Mouse (Mus musculus) neural tube, embryonic 13.5 days (tissue): ENCODE measurements around the gene Slit3. TPM values are rescaled to one million over a fixed set of nuclear protein-coding genes. Genes with fewer than 3 reads are reported as not detected.

Experiments
- ATAC-seq: fragments of 200-750 bp; cut with Nextera tagmentation; 2 replicates; pipeline ENCODE4 v1.8.0; 2017; ENCODE audit warnings: low read depth, mild to moderate bottlenecking, moderate TSS enrichment, moderate library complexity
- H3K27ac ChIP-seq: fragments of 300-500 bp; sonication (generic); replicated peaks from 2 replicates; pipeline ENCODE4 v1.5.1; 2015; ENCODE audit warnings: moderate library complexity, mild to moderate bottlenecking, inconsistent platforms
- H3K27me3 ChIP-seq: fragments of 300-500 bp; sonication (generic); 2 replicates; pipeline ENCODE4 v1.6.1; 2015; ENCODE audit warnings: mild to moderate bottlenecking, inconsistent platforms
- H3K36me3 ChIP-seq: fragments of 300-500 bp; sonication (generic); 2 replicates; pipeline ENCODE4 v1.6.1; 2015; ENCODE audit warnings: mild to moderate bottlenecking, inconsistent platforms
- H3K4me1 ChIP-seq: fragments of 300-500 bp; sonication (generic); replicated peaks from 2 replicates; pipeline ENCODE4 v1.6.1; 2015; ENCODE audit warnings: inconsistent platforms
- H3K4me2 ChIP-seq: fragments of 300-500 bp; sonication (generic); 2 replicates; pipeline ENCODE4 v1.6.1; 2015; ENCODE audit warnings: inconsistent platforms, mild to moderate bottlenecking, moderate library complexity
- H3K4me3 ChIP-seq: fragments of 300-500 bp; sonication (generic); 2 replicates; pipeline ENCODE4 v1.5.1; 2015; ENCODE audit warnings: mild to moderate bottlenecking, inconsistent platforms
- H3K9ac ChIP-seq: fragments of 300-500 bp; sonication (generic); 2 replicates; pipeline ENCODE4 v1.6.1; 2015; ENCODE audit warnings: moderate library complexity, mild to moderate bottlenecking, inconsistent platforms
- H3K9me3 ChIP-seq: fragments of 300-500 bp; sonication (generic); 2 replicates; pipeline ENCODE4 v1.6.1; 2016; ENCODE audit warnings: inconsistent platforms
- WGBS: fragments of 180-500 bp; shearing (Covaris S2); methylation state at CpG from one replicate; pipeline ENCODE4 v1.1.7; 2015; 5-methylcytosine and 5-hydroxymethylcytosine counted together
- polyA plus RNA-seq: library from polyadenylated mRNA; unstranded; fragments of >200 nt; fragmentation: Nextera tagmentation; extraction: Ambion mirVana; gene quantifications from 2 replicates; pipeline ENCODE4 v1.2.1, GENCODE M21; 2015

Gene Slit3
- polyA plus RNA-seq, 1 experiment from 2014 or later: 31.2 TPM

DNA sequence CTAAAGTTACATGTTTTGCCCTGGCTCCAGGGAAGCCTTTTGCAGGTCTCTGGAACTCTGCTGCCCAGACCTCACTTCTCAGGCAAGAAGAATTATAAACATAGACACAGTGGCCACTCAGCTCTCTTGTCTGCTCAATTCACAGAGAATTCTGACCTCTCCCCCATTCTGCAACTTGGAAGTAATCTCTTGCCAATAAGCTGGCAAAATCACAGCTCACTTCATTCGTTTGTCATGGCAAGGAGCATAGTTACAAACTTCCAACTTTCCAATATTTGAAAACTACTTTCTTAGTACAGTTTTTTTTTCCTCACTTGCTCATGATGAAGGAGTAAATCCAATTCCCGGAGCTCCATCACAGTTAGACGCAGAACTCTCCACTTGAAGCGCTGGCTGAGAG is 11.2 kb upstream of the Slit3 start:
- Histone ChIP-seq H3K27ac (no peak overlapping the region), H3K4me3 (no peak overlapping the region), H3K9me3 (no peaks in the 10 kb centered on the region), H3K9ac (no peak overlapping the region), H3K27me3 (no peaks in the 10 kb centered on the region), H3K4me1 (no peaks in the 10 kb centered on the region), H3K36me3 (no peaks in the 10 kb centered on the region), H3K4me2 (no peak overlapping the region)
- 82% methylated on average over 4 of the region's 4 CpGs for WGBS
- ATAC-seq: no peak

DNA sequence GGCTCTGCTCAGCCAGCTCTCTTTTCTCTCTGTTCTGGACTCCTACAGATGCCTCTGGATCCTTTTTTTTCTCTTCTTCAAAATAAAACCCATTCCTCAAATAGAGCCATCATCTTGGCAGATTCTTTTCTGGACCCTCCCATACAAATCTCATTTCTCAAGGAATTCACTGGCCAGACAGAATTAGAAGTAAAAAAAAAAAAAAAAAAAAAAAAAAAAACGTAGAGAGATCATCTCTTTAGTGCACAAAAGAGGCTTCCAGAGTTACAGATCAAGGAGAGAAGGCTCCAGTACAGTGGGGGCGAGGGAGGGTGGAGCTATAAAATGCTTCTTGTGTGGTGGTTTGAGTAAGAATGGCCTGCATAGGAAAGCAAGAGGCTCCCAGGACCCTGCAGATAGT is 10.2 kb upstream of the Slit3 start:
- Histone ChIP-seq H3K27me3 (0 out of 2 replicates have a peak, but pooled peaks cover 5% of the 10 kb centered on the region), H3K9me3 (no peaks in the 10 kb centered on the region), H3K27ac (no peak overlapping the region), H3K4me1 (no peaks in the 10 kb centered on the region), H3K4me3 (no peak overlapping the region), H3K36me3 (no peaks in the 10 kb centered on the region), H3K9ac (no peak overlapping the region), H3K4me2 (no peak overlapping the region)
- ATAC-seq: no peak
- 62% methylated on average over 1 of the region's 2 CpGs for WGBS

DNA sequence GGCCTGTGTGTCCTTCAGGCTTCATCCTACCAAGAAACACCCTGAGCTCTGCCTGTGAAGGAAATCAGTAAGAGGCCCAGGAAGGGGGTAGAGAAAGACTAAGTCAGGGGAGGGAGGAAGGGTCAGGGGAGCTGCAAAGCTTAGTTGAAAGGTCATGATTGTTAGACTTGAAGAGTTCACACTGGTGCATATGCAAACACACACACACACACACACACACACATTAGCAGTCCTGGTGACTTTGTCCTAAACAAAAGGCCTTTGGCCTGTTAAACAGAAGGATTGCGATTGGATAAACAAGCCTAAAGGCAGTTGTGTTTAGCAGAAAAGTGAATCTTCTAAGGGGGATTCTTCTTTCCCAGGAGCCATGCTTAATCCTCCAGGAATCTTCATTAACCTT is 7.7 kb upstream of the Slit3 start:
- no peaks in the 10 kb centered on the region for H3K36me3 ChIP-seq
- H3K9me3 ChIP-seq: no peaks in the 10 kb centered on the region
- 50% methylated on average over 1 of the region's 1 CpGs for WGBS
- no peak overlapping the region for H3K4me2 ChIP-seq
- H3K27me3 ChIP-seq: peaks cover 17% of the 10 kb centered on the region
- ATAC-seq: no peak
- no peak overlapping the region for H3K27ac ChIP-seq
- no peak overlapping the region for H3K9ac ChIP-seq
- H3K4me3 ChIP-seq: no peak overlapping the region
- H3K4me1 ChIP-seq: no peaks in the 10 kb centered on the region

DNA sequence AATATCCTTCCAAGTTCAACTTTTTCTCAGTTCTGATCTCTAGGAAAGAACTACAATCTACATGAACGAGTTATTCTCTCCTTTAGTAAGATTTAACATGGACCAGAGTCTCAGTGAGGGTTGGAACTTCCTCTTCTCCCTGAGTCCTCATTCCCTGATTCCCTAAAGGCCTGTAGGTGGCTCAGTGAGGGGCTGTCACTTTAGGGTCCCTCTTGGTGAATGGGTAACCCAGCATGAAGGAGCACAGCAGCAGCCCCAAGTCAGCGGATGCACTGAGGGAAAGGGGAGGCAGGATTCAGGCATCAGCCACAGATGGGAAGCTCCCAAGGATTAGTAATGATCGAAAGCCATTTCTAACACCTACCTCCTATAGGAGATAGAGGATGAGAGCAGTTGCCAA is 4.6 kb upstream of the Slit3 start:
- Histone ChIP-seq H3K4me2 (no peak overlapping the region), H3K36me3 (no peaks in the 10 kb centered on the region), H3K27ac (no peak overlapping the region), H3K4me3 (no peak overlapping the region), H3K4me1 (peaks cover 8% of the 10 kb centered on the region), H3K9me3 (no peaks in the 10 kb centered on the region), H3K27me3 (peaks cover 46% of the 10 kb centered on the region), H3K9ac (no peak overlapping the region)
- WGBS: 83% methylated on average over 3 of the region's 3 CpGs
- no peak for ATAC-seq

DNA sequence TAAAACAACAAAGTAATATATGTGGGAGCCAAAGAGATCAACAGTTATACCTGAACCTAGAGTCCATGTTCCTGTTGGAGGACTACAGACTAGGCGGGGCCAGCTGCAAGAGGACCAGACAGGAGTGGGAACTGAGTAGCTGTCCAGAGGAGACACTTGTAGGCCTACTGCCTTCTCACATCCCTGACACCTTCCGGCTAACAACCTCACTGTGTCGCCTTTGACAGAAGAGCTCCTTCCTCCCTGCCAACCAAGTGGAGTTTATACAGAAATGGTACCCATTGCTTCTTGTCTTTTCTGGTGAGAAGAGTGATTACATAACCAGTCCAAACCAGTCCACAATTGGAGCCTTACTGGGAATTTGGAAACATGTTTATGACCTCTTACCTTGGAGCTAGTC is 3.2 kb upstream of the Slit3 start:
- WGBS: 92% methylated on average over 3 of the region's 3 CpGs
- no peaks in the 10 kb centered on the region for H3K36me3 ChIP-seq
- H3K9ac ChIP-seq: no peak overlapping the region
- peaks cover 61% of the 10 kb centered on the region for H3K27me3 ChIP-seq
- no peak for ATAC-seq
- H3K4me3 ChIP-seq: no peak overlapping the region
- no peaks in the 10 kb centered on the region for H3K9me3 ChIP-seq
- H3K4me2 ChIP-seq: no peak overlapping the region
- peaks cover 16% of the 10 kb centered on the region for H3K4me1 ChIP-seq
- no peak overlapping the region for H3K27ac ChIP-seq

DNA sequence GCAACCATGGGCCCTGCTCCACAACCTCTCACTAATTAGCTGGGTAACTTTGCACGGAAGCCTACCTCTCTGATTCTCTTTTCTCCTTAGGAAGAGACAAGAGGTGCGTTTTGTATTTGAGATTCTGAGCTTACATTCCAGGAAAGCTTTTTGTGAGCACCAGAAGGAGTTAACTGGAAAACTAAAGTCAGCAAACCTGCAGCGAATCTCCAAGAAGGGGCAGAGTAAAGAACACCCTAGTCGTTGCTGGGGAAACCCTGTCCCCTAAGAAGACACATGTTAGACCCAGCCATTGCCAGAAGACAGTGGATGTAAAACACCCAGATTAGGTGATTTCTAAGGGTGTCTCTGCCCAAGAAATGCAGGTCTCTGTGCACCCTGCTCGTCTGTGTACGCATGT is 2.3 kb upstream of the Slit3 start:
- no peak overlapping the region for H3K9ac ChIP-seq
- ATAC-seq: no peak

DNA sequence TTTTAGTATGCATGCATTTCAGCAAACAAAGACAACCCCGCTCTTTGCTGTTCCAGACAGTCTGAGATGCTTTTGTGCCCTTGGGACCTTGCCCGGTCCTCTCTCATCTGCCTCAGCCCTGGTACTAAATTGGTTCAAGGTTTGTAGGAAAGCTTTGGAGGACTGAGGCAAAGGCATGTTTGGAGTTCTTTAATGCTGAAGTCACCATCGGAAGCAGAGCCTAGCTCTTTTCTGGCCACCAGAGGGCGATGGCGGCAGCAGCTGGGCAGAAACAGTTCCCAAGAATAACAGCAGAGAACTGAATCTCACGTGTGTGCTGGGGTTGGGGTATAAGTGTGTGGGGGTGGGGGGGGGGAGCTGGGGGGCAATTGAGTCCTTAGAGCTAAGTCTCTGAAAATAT is 1.7 kb upstream of the Slit3 start:
- 18% methylated on average over 6 of the region's 6 CpGs for WGBS
- Histone ChIP-seq H3K9me3 (no peaks in the 10 kb centered on the region), H3K4me3 (no peak overlapping the region), H3K4me2 (no peak overlapping the region), H3K36me3 (no peaks in the 10 kb centered on the region), H3K27me3 (peaks cover 75% of the 10 kb centered on the region), H3K27ac (no peak overlapping the region), H3K4me1 (peaks cover 24% of the 10 kb centered on the region), H3K9ac (no peak overlapping the region)
- ATAC-seq: no peak

More for the DNA sequence above, 2.3 kb upstream of the Slit3 start:
- no peak overlapping the region for H3K4me2 ChIP-seq
- H3K27ac ChIP-seq: no peak overlapping the region
- H3K4me1 ChIP-seq: peaks cover 17% of the 10 kb centered on the region
- H3K9me3 ChIP-seq: no peaks in the 10 kb centered on the region
- WGBS: 69% methylated on average over 6 of the region's 6 CpGs
- H3K36me3 ChIP-seq: no peaks in the 10 kb centered on the region
- no peak overlapping the region for H3K4me3 ChIP-seq
- H3K27me3 ChIP-seq: peaks cover 69% of the 10 kb centered on the region

DNA sequence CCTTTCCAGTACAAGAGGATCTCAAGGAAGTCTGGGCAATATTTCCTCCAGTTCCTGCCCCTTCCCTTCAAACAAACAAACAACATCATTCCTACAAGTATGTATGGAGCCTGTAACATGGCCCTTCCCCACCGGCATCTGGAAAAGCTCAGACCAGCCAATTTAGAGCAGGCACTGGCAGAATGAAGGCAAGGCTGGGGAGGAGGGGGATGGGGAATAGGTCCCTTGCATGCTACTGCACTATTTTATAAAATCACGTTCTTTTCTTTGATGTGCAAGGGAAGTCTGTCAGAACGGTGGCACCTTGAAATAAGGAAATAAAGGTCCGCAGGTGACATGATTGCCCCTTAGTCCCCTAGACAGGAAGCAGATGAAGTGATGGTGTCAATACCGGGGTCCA is 948 bp upstream of the Slit3 start:
- no peaks in the 10 kb centered on the region for H3K36me3 ChIP-seq
- no peak for ATAC-seq
- 48% methylated on average over 5 of the region's 5 CpGs for WGBS
- no peak overlapping the region for H3K9ac ChIP-seq
- H3K4me2 ChIP-seq: peak overlapping the region; percentile 95; the same call in 1 of the 2 replicates
- peaks cover 31% of the 10 kb centered on the region for H3K4me1 ChIP-seq
- peaks cover 83% of the 10 kb centered on the region for H3K27me3 ChIP-seq
- H3K4me3 ChIP-seq: no peak overlapping the region
- H3K27ac ChIP-seq: no peak overlapping the region
- H3K9me3 ChIP-seq: no peaks in the 10 kb centered on the region

DNA sequence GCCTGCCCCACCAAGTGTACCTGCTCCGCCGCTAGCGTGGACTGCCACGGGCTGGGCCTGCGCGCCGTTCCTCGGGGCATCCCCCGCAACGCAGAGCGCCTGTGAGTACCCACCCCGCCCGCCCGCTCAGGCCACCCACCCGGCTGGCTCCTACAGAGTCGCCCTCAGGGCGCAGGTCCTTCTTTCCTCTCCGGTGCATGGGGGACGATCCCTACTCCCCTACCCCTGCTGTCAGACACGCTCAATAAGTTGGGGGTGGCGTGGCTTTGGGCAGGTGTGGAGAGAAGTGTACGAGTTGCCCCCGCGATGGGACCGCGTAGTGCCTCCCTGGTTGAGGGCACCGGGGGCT is 561 bp downstream of the Slit3 start:
- Histone ChIP-seq H3K9me3 (no peaks in the 10 kb centered on the region), H3K9ac (peak overlapping the region; percentile 76), H3K36me3 (no peaks in the 10 kb centered on the region), H3K4me1 (peaks cover 35% of the 10 kb centered on the region), H3K27ac (0 out of 2 replicates have a peak overlapping the region, but pooled peaks have one; percentile 23), H3K4me3 (peak overlapping the region; percentile 65), H3K27me3 (peaks cover 90% of the 10 kb centered on the region), H3K4me2 (peak overlapping the region; percentile 95)
- WGBS: 0% methylated on average over 27 of the region's 27 CpGs
- peak; percentile 5; the same call in 1 of the 2 replicates for ATAC-seq

DNA sequence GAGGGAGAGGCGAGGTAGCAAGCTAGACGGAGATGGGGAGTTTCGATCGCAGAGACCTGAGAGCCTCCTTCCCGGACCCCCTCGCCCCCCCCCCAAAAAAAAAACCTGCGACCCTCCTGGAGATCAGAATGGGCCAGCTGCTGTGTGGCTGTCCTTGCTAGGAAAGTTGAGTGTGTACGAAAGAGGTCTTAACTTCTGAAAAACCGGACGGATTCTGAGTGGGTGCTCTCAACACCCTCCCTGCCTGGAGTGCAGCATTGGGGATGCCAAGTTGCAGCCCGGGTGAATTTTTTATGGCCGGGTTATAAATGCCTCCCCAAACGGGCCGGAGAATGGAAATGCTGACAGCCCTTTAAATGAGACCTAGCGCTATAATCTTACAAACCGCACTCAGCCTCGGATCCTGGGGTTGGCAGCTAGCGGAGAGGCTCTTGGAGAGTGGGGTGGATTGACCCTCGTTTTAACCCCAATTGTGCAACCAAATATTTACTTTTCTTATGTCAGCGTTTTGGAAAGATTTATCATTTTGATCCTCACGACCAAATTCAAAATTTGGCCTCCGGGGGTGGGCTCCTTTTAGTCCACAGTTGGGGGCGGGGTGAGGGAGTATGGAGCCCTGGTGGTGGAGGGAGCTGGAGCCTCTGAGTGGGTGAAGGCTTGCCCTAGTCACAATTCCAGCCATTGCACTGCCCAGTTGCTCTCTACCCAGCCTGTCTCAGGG is 1.2 kb downstream of the Slit3 start:
- peaks cover 36% of the 10 kb centered on the region for H3K4me1 ChIP-seq
- H3K27ac ChIP-seq: no peak overlapping the region
- peak overlapping the region; percentile 95 for H3K4me2 ChIP-seq
- no peaks in the 10 kb centered on the region for H3K9me3 ChIP-seq
- peak overlapping the region; percentile 76 for H3K9ac ChIP-seq
- under 1% methylated on average over 23 of the region's 23 CpGs for WGBS
- peak overlapping the region; percentile 65 for H3K4me3 ChIP-seq
- H3K27me3 ChIP-seq: peaks cover 87% of the 10 kb centered on the region
- ATAC-seq: 0 out of 2 replicates have a peak, but pooled peaks have one; percentile 15
- H3K36me3 ChIP-seq: no peaks in the 10 kb centered on the region

DNA sequence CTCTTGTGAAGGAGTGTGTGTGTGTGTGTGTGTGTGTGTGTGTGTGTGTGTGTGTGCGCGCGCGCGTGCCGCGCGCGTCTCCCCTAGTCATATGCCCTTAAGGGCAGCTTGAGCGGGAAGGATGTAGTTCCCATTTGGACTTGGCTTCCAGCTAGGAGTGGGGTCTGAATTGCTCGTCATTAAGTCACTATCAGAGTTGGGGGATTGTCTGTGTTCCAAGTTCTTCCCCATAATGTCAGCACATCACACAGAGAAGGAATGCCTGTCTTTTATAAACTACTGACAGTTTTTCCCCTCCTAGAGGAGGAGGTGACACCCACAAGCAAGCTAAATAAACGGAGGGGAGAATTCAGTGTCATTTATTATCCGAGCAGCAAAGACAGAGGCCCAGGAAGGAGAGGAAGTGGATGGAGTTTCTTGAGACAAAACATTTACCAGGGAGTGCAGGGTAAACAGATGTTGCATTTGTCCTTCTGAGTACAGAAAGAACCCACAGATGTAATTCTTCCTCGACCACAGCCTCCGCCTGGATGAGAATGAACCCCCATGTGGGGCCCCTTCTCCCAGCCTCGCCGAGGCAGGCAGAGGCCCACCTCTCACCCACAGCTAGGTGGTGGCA is 3.6 kb downstream of the Slit3 start:
- Histone ChIP-seq H3K27ac (no peak overlapping the region), H3K36me3 (no peaks in the 10 kb centered on the region), H3K27me3 (peaks cover 70% of the 10 kb centered on the region), H3K9me3 (no peaks in the 10 kb centered on the region), H3K4me1 (peaks cover 36% of the 10 kb centered on the region), H3K9ac (no peak overlapping the region), H3K4me3 (no peak overlapping the region), H3K4me2 (peak overlapping the region; percentile 95)
- 50% methylated on average over 17 of the region's 17 CpGs for WGBS
- ATAC-seq: no peak

DNA sequence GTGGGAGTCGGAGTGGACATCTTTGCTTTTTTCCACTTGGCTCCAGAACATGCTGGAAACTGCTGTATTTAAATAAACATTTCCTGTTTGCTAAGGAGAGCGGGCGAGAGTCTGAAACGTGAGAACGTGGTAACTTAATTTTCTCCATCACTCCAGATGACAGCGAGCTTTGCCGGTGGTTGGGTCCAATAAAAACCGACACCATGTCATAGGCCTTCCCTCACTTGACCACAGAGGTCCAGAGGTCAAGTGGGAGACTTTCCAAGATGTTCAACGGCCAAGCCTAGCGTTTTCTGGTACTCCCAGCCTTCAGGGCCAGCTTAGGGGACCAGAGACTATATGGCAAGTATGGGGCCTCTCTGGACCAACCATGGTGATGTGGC is 4.1 kb downstream of the Slit3 start:
- Histone ChIP-seq H3K27ac (no peak overlapping the region), H3K4me2 (peak overlapping the region; percentile 95; the same call in 1 of the 2 replicates), H3K27me3 (peaks cover 65% of the 10 kb centered on the region), H3K9ac (no peak overlapping the region), H3K4me3 (no peak overlapping the region), H3K9me3 (no peaks in the 10 kb centered on the region), H3K4me1 (peaks cover 36% of the 10 kb centered on the region), H3K36me3 (no peaks in the 10 kb centered on the region)
- WGBS: 54% methylated on average over 10 of the region's 10 CpGs
- ATAC-seq: no peak
